Mouse (Mus musculus): ENCODE measurements around the gene Podn.

Gene Podn

GRCm38 (mm10) chr4:108045136-108046107, 50.8 kb downstream of the Podn start:
- no peak for DNase-seq (ENCODE audit: low spot score in 2 of 2)

- DNase-seq (ENCODE audit: low spot score in 2 of 2) = no peak
These were observed 59.2 kb downstream of the Podn start for GRCm38 (mm10) chr4:108037027-108037426.

GRCm38 (mm10) chr4:108033041-108033764, 63.0 kb downstream of the Podn start:
- no peak for DNase-seq (ENCODE audit: low spot score in 2 of 2)

GRCm38 (mm10) chr4:108032352-108032849, 63.8 kb downstream of the Podn start:
- DNase-seq (ENCODE audit: low spot score in 2 of 2) = no peak

- DNase-seq (ENCODE audit: low spot score in 2 of 2) = no peak
These were observed 64.5 kb downstream of the Podn start for GRCm38 (mm10) chr4:108031502-108032351.

GRCm38 (mm10) chr4:108030888-108031501, 65.2 kb downstream of the Podn start:
- no peak for DNase-seq (ENCODE audit: low spot score in 2 of 2)

- no peak for DNase-seq (ENCODE audit: low spot score in 2 of 2)
These were observed 70.1 kb downstream of the Podn start for GRCm38 (mm10) chr4:108026193-108026592.

GRCm38 (mm10) chr4:108025269-108025668, 71.0 kb downstream of the Podn start:
- no peak for DNase-seq (ENCODE audit: low spot score in 2 of 2)

- no peak for DNase-seq (ENCODE audit: low spot score in 2 of 2)
These were observed 71.6 kb downstream of the Podn start for GRCm38 (mm10) chr4:108024641-108025040.

GRCm38 (mm10) chr4:108023186-108023585, 73.1 kb downstream of the Podn start:
- no peak for DNase-seq (ENCODE audit: low spot score in 2 of 2)

- no peak for DNase-seq (ENCODE audit: low spot score in 2 of 2)
These were observed 76.1 kb downstream of the Podn start for GRCm38 (mm10) chr4:108020178-108020577.

- DNase-seq (ENCODE audit: low spot score in 2 of 2) = no peak
These were observed 77.0 kb downstream of the Podn start for GRCm38 (mm10) chr4:108018961-108019921.

- DNase-seq (ENCODE audit: low spot score in 2 of 2) = no peak
These were observed 77.9 kb downstream of the Podn start for GRCm38 (mm10) chr4:108018241-108018923.

- DNase-seq (ENCODE audit: low spot score in 2 of 2) = no peak
These were observed 78.4 kb downstream of the Podn start for GRCm38 (mm10) chr4:108017839-108018238.

- no peak for DNase-seq (ENCODE audit: low spot score in 2 of 2)
These were observed 79.9 kb downstream of the Podn start for GRCm38 (mm10) chr4:108016321-108016720.

GRCm38 (mm10) chr4:108015067-108015765, 81.0 kb downstream of the Podn start:
- DNase-seq (ENCODE audit: low spot score in 2 of 2) = no peak

GRCm38 (mm10) chr4:108014466-108014865, 81.8 kb downstream of the Podn start:
- DNase-seq (ENCODE audit: low spot score in 2 of 2) = no peak

- DNase-seq (ENCODE audit: low spot score in 2 of 2) = no peak
These were observed 87.7 kb downstream of the Podn start for GRCm38 (mm10) chr4:108008541-108008940.

Measured in spleen, postnatal 14 days (tissue).